ENCODE assay signal across 7 mouse cellular contexts in genomic region chr10:39660698-39661097, GRCm38 (mm10). TPM values are rescaled to one million over a fixed set of nuclear protein-coding genes. Genes with fewer than 3 reads are reported as not detected.
DNase-seq lines count a peak whose midpoint lies in the region; ATAC-seq and TF ChIP-seq lines count a peak whose summit lies in the region.

No protein-coding gene starts in this region.

- 0 out of 2 replicates have a peak, but pooled peaks have one; percentile 17 for ATAC-seq in kidney, embryonic 15.5 days (replicated peaks; ENCODE audit: low FRiP score)
- ATAC-seq in embryonic facial prominence, embryonic 15.5 days (ENCODE audit: insufficient number of reproducible peaks, low FRiP score, low TSS enrichment, low read depth), result no peak
- no peak for ATAC-seq in hindbrain, postnatal 0 days
- no peak for ATAC-seq in neural tube, embryonic 14.5 days (ENCODE audit: low read depth)

- H3K9me3 ChIP-seq in kidney, embryonic 15.5 days (replicated peaks), result no peaks in the 10 kb centered on the region
- H3K9me3 ChIP-seq in embryonic facial prominence, embryonic 15.5 days (replicated peaks), result no peaks in the 10 kb centered on the region
- no peaks in the 10 kb centered on the region for H3K9me3 ChIP-seq in hindbrain, postnatal 0 days (ENCODE audit: low read length)
- no peaks in the 10 kb centered on the region for H3K9me3 ChIP-seq in neural tube, embryonic 14.5 days (ENCODE audit: control insufficient read depth, low read length)

- H3K27me3 ChIP-seq in kidney, embryonic 15.5 days, result no peaks in the 10 kb centered on the region
- H3K27me3 ChIP-seq in embryonic facial prominence, embryonic 15.5 days, result no peaks in the 10 kb centered on the region
- H3K27me3 ChIP-seq in hindbrain, postnatal 0 days (ENCODE audit: insufficient read depth, low read length), result no peaks in the 10 kb centered on the region
- H3K27me3 ChIP-seq in neural tube, embryonic 14.5 days (ENCODE audit: control insufficient read depth, insufficient read depth, low read length), result no peaks in the 10 kb centered on the region

- 34% methylated on average over 5 of the region's 5 CpGs for WGBS in kidney, embryonic 15.5 days
- 48% methylated on average over 5 of the region's 5 CpGs for WGBS in embryonic facial prominence, embryonic 15.5 days
- WGBS in hindbrain, postnatal 0 days, result 27% methylated on average over 5 of the region's 5 CpGs
- 27% methylated on average over 5 of the region's 5 CpGs for WGBS in neural tube, embryonic 14.5 days

- H3K27ac ChIP-seq in kidney, embryonic 15.5 days, result peak overlapping the region; percentile 94
- peak overlapping the region; percentile 86 for H3K27ac ChIP-seq in embryonic facial prominence, embryonic 15.5 days (replicated peaks)
- H3K27ac ChIP-seq in hindbrain, postnatal 0 days, result peak overlapping the region; percentile 74; the same call in 1 of the 2 replicates
- H3K27ac ChIP-seq in neural tube, embryonic 14.5 days (ENCODE audit: low read depth, low read length), result peak overlapping the region; percentile 86

- H3K4me3 ChIP-seq in kidney, embryonic 15.5 days (replicated peaks), result no peak overlapping the region
- H3K4me3 ChIP-seq in embryonic facial prominence, embryonic 15.5 days (replicated peaks), result no peak overlapping the region
- H3K4me3 ChIP-seq in hindbrain, postnatal 0 days (ENCODE audit: low read length), result no peak overlapping the region
- H3K4me3 ChIP-seq in neural tube, embryonic 14.5 days (ENCODE audit: low read depth, low read length), result no peak overlapping the region

- H3K36me3 ChIP-seq in kidney, embryonic 15.5 days, result peaks cover 2% of the 10 kb centered on the region
- H3K36me3 ChIP-seq in embryonic facial prominence, embryonic 15.5 days, result no peaks in the 10 kb centered on the region
- no peaks in the 10 kb centered on the region for H3K36me3 ChIP-seq in hindbrain, postnatal 0 days (ENCODE audit: insufficient read depth, low read length)
- H3K36me3 ChIP-seq in neural tube, embryonic 14.5 days (ENCODE audit: control insufficient read depth, insufficient read depth, low read length), result no peaks in the 10 kb centered on the region

- peaks cover 42% of the 10 kb centered on the region for H3K4me1 ChIP-seq in kidney, embryonic 15.5 days
- H3K4me1 ChIP-seq in embryonic facial prominence, embryonic 15.5 days, result peaks cover 32% of the 10 kb centered on the region
- peaks cover 21% of the 10 kb centered on the region for H3K4me1 ChIP-seq in hindbrain, postnatal 0 days (ENCODE audit: insufficient read depth, low read length)
- peaks cover 31% of the 10 kb centered on the region for H3K4me1 ChIP-seq in neural tube, embryonic 14.5 days (ENCODE audit: control insufficient read depth, insufficient read depth, low read length)

- H3K9ac ChIP-seq in kidney, embryonic 15.5 days, result no peak overlapping the region
- H3K9ac ChIP-seq in embryonic facial prominence, embryonic 15.5 days, result no peak overlapping the region
- no peak overlapping the region for H3K9ac ChIP-seq in hindbrain, postnatal 0 days (replicated peaks; ENCODE audit: low read length)
- H3K9ac ChIP-seq in neural tube, embryonic 14.5 days (replicated peaks; ENCODE audit: low read depth, low read length), result no peak overlapping the region

- H3K4me2 ChIP-seq in kidney, embryonic 15.5 days, result no peak overlapping the region
- H3K4me2 ChIP-seq in embryonic facial prominence, embryonic 15.5 days (replicated peaks), result no peak overlapping the region
- H3K4me2 ChIP-seq in hindbrain, postnatal 0 days (ENCODE audit: low read depth, low read length), result no peak overlapping the region
- H3K4me2 ChIP-seq in neural tube, embryonic 14.5 days (ENCODE audit: low read depth, low read length), result no peak overlapping the region

- no peak for TF ChIP-seq CTCF in hindbrain, postnatal 0 days (IDR thresholded peaks at IDR 0.05; ENCODE audit: low read depth)

- intact Hi-C loops in left cerebral cortex, postnatal 25 days (cut with DNase I), result no loop called here

- DNase-seq in kidney, postnatal 25 days, result no peak
- DNase-seq in hindbrain, postnatal 0 days (ENCODE audit: low spot score), result no peak
- no peak for DNase-seq in testis, postnatal 10 days (ENCODE audit: low spot score)
- DNase-seq in left cerebral cortex, postnatal 25 days (ENCODE audit: low spot score in 2 of 2), result no peak

RNA-seq across cellular contexts. Expression of gene Traf3ip2, which starts 48.0 kb away (rescaled TPM):
- polyA plus RNA-seq in kidney, embryonic 15.5 days (2015; fragmentation: Nextera tagmentation; extraction: Ambion mirVana), result 15.9 and 18.5 TPM in 2 replicates
- 22.2 and 22.3 TPM in 2 replicates for polyA plus RNA-seq in embryonic facial prominence, embryonic 15.5 days (2015; fragmentation: Nextera tagmentation; extraction: Ambion mirVana)
- 5.3 and 9.6 TPM in 2 replicates for total RNA-seq in hindbrain, postnatal 0 days (2014; rRNA removed)
- 5.7 and 6.2 TPM in 2 replicates for polyA plus RNA-seq in hindbrain, postnatal 0 days (2015; fragmentation: Nextera tagmentation; extraction: Ambion mirVana)
- polyA plus RNA-seq in neural tube, embryonic 14.5 days (2014; fragmentation: Nextera tagmentation; extraction: Ambion mirVana), result 5.7 and 6.1 TPM in 2 replicates
- under 1 TPM; 0.43 to 0.92 TPM for total RNA-seq in left cerebral cortex, postnatal 25 days (2021)
